Mouse (Mus musculus) CD8-positive naive resting alpha-beta T cell, adult 57 days (primary cell): ENCODE data around the gene Setx. TPM values are rescaled to one million over a fixed set of nuclear protein-coding genes. Genes with fewer than 3 reads are reported as not detected.

Experiments used
- total RNA-seq: library from RNA; stranded (reverse); gene quantifications from one replicate; pipeline ENCODE4 v1.2.4, GENCODE M21; 2023

Gene Setx
- total RNA-seq = 109 TPM

GRCm38 (mm10) chr2:29123907-29124569 is at the start of gene Setx:
Gene Setx (plus strand): TSS chr2:29124181.

Other genes with a start within 250 kb of the Setx start
- not detected for gene Barhl1, start 207.5 kb upstream of the Setx start, total RNA-seq
- not detected for gene Cfap77, start 69.1 kb upstream of the Setx start, total RNA-seq
- 24.2 TPM for gene Ttf1, start 63.9 kb upstream of the Setx start, total RNA-seq
- 6.5 TPM for gene Ntng2, start 128.8 kb downstream of the Setx start, total RNA-seq
- 41.9 TPM for gene Med27, start 222.6 kb downstream of the Setx start, total RNA-seq